Mouse (Mus musculus): ENCODE results near the gene Rab44. TPM values are rescaled to one million over a fixed set of nuclear protein-coding genes. Genes with fewer than 3 reads are reported as not detected.
"Not testable (repeated sequence)": the region's sequence is repeated elsewhere in the genome, so short reads cannot be mapped to it uniquely, and the experiment has no call there.

The Rab44 gene
- polyA plus RNA-seq, 1 experiment from 2014 or later = 0.04 TPM

GRCm38 (mm10) chr17:29096851-29097561, 16.9 kb upstream of the Rab44 start:
- ATAC-seq (no peak), DNase-seq (ENCODE audit: low read depth, low spot score) (no peak)
- H3K27me3 ChIP-seq = no peaks in the 10 kb centered on the region
- no peak for TF ChIP-seq CTCF (IDR thresholded peaks at IDR 0.05)
- CTCF ChIA-PET = interaction anchor here (0.9 to 5.9 kb wide), 8 partner anchors 19 to 150 kb away, joined by 3 to 68 read pairs (median 5); no protein-coding TSS in a partner anchor
- POLR2A ChIA-PET = interaction anchor here (1.3 to 3.9 kb wide), 2 partner anchors 52 to 65 kb away, joined by 3 to 18 read pairs; partner anchors contain the start of gene Srsf3
- in situ Hi-C loops (cut with MboI; ENCODE audit: low pct_unique_long_range_greater_than_20kb) = loop anchor here (5.0 kb wide), 1 partner anchor 75 kb away; no protein-coding TSS in a partner anchor

DNA sequence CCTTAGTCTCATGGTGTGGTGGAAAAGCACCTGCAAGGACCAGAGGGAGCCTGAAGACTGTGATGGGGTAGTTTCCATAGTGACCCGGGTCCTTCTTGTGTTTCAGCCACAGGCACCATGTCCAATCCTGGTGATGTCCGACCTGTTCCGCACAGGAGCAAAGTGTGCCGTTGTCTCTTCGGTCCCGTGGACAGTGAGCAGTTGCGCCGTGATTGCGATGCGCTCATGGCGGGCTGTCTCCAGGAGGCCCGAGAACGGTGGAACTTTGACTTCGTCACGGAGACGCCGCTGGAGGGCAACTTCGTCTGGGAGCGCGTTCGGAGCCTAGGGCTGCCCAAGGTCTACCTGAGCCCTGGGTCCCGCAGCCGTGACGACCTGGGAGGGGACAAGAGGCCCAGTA, 15.7 kb upstream of the Rab44 start:
- no peak for TF ChIP-seq CTCF (IDR thresholded peaks at IDR 0.05)
- ChIA-PET POLR2A (no interaction called here), CTCF (no interaction called here)
- DNase-seq (ENCODE audit: low read depth, low spot score) (no peak), ATAC-seq (no peak)
- no peaks in the 10 kb centered on the region for H3K27me3 ChIP-seq
- in situ Hi-C loops (cut with MboI; ENCODE audit: low pct_unique_long_range_greater_than_20kb) = loop anchor here (5.0 kb wide), 1 partner anchor 74 kb away; no protein-coding TSS in a partner anchor

DNA sequence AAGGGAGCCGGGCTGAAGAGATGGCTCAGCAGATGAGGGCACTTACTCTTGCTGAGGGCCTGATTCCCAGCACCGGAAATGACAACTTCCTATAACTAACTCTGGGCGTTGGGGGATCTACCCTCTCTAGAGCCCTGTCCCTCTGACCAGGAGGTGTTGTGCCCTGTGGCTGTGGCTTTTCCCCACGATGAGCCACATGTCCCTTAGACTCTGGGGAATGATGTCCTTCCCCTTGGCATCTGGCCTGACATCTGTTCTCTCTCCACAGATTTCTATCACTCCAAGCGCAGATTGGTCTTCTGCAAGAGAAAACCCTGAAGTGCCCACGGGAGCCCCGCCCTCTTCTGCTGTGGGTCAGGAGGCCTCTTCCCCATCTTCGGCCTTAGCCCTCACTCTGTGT, 14.9 kb upstream of the Rab44 start:
- ATAC-seq (no peak), DNase-seq (ENCODE audit: low read depth, low spot score) (no peak)
- in situ Hi-C loops (cut with MboI; ENCODE audit: low pct_unique_long_range_greater_than_20kb) = loop anchor here (5.0 kb wide), 1 partner anchor 73 kb away; no protein-coding TSS in a partner anchor
- no peaks in the 10 kb centered on the region for H3K27me3 ChIP-seq
- ChIA-PET CTCF (no interaction called here), POLR2A (no interaction called here)
- TF ChIP-seq CTCF (IDR thresholded peaks at IDR 0.05) = no peak

- ATAC-seq (no peak), DNase-seq (ENCODE audit: low read depth, low spot score) (no peak)
- in situ Hi-C loops (cut with MboI; ENCODE audit: low pct_unique_long_range_greater_than_20kb) = no loop called here
- no peak for TF ChIP-seq CTCF (IDR thresholded peaks at IDR 0.05)
- no peaks in the 10 kb centered on the region for H3K27me3 ChIP-seq
- POLR2A ChIA-PET = no interaction called here
- CTCF ChIA-PET = interaction anchor here (1.0 kb wide), 1 partner anchor 18 kb away, joined by 4 read pairs; no protein-coding TSS in a partner anchor
Observed at GRCm38 (mm10) chr17:29100627-29101026, 13.3 kb upstream of the Rab44 start.

- ATAC-seq; CTCF ChIA-PET; in situ Hi-C loops (cut with MboI; ENCODE audit: low pct_unique_long_range_greater_than_20kb); DNase-seq (ENCODE audit: low read depth, low spot score); H3K27me3 ChIP-seq; POLR2A ChIA-PET: not testable (repeated sequence)
Observed at GRCm38 (mm10) chr17:29110356-29110755, 3.6 kb upstream of the Rab44 start.

DNA sequence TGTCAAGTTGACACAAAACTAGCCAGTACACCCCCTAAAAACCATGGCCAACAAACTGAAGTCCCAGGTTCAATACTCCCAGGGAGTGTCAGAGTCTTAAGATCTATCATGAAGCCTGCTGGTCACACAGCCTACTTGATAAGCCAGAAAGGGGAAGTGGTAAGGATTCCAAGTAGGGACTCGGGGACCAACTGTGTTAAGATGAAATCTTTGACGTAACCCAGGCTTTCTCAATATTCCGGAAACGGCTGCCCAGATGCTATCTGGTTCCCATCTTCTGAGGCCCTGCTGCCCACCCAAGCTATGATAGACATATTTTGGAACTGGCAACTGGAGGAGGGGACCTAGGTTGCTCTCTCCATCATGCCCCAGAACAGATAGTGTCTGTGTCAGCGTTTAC, 2.6 kb upstream of the Rab44 start:
- ChIA-PET CTCF (interaction anchor here (1.7 kb wide), 1 partner anchor 135 kb away, joined by 4 read pairs; no protein-coding TSS in a partner anchor), POLR2A (no interaction called here)
- DNase-seq (ENCODE audit: low read depth, low spot score) (no peak), ATAC-seq (no peak)
- no peak for TF ChIP-seq CTCF (IDR thresholded peaks at IDR 0.05)
- in situ Hi-C loops (cut with MboI; ENCODE audit: low pct_unique_long_range_greater_than_20kb) = no loop called here
- H3K27me3 ChIP-seq = no peaks in the 10 kb centered on the region

- POLR2A ChIA-PET = interaction anchor here (0.7 to 0.8 kb wide), 2 partner anchors 22 to 39 kb away, joined by 3 to 6 read pairs; no protein-coding TSS in a partner anchor
- ATAC-seq (no peak), DNase-seq (ENCODE audit: low read depth, low spot score) (no peak)
- TF ChIP-seq CTCF (IDR thresholded peaks at IDR 0.05) = no peak
- H3K27me3 ChIP-seq = no peaks in the 10 kb centered on the region
- CTCF ChIA-PET = interaction anchor here (2.1 kb wide), 1 partner anchor 20 kb away, joined by 7 read pairs; no protein-coding TSS in a partner anchor
- in situ Hi-C loops (cut with MboI; ENCODE audit: low pct_unique_long_range_greater_than_20kb) = no loop called here
Observed at GRCm38 (mm10) chr17:29116023-29116422, 2.1 kb downstream of the Rab44 start.

DNA sequence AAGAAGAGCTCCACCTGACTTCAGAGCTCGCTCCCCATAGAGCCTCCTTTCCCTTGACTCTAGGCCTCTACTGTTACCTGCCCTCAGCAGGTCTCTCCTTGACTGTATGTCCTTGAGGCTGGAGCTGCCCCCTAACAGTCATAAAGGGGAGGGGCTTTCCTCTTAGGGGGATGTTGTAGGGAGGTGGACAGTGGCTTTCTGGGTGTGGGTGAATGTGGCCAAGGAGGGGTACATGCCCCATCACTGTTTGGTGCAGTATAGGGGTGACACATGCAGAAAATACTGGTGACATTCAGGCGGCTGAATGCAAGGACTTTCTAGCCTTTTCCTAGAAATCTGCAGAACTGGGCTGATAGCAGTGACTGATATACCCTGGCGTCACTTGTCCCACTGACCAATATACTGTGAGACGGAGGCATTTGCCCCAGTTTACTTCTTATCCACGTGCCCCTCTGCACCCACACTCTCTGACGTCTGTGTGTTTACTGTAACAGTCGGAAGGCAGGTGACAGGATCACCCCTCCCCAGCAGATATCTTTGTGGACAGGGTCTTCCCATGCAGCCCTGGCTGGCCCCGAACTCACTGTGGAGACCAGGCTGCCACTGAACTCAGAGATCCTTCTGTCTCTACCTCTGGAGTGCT, 3.2 kb downstream of the Rab44 start:
- CTCF ChIA-PET = interaction anchor here (2.1 kb wide), 1 partner anchor 21 kb away, joined by 7 read pairs; no protein-coding TSS in a partner anchor
- POLR2A ChIA-PET = no interaction called here
- no peak for TF ChIP-seq CTCF (IDR thresholded peaks at IDR 0.05)
- in situ Hi-C loops (cut with MboI; ENCODE audit: low pct_unique_long_range_greater_than_20kb) = no loop called here
- no peak for DNase-seq (ENCODE audit: low read depth, low spot score)
- no peaks in the 10 kb centered on the region for H3K27me3 ChIP-seq
- ATAC-seq = no peak

- no peak for TF ChIP-seq CTCF (IDR thresholded peaks at IDR 0.05)
- DNase-seq (ENCODE audit: low read depth, low spot score) (no peak), ATAC-seq (no peak)
- POLR2A ChIA-PET = no interaction called here
- CTCF ChIA-PET = interaction anchor here (1.5 to 1.7 kb wide), 2 partner anchors 23 to 53 kb away, joined by 6 read pairs; no protein-coding TSS in a partner anchor
- H3K27me3 ChIP-seq = no peaks in the 10 kb centered on the region
- in situ Hi-C loops (cut with MboI; ENCODE audit: low pct_unique_long_range_greater_than_20kb) = no loop called here
Observed at GRCm38 (mm10) chr17:29118057-29118456, 4.1 kb downstream of the Rab44 start.

DNA sequence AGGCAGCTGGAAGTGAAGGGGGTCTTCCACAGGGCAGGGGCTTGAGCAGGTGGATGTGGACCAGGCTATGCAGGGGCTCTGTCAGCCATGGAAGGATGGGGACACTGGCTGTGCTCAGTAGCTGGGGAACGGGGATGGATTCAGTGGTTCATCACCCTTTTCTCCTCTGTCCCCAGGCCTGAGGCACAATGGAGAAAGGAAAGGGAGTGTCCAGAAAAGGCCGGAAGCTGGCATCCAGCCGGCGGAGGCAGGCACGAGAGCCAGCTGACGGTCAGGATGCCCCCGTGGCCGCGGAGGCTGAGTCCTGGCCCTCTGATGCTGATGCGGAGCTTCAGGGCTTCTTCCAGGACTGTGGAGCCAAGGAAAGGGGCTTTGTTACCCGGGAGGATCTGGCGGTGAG, 6.7 kb downstream of the Rab44 start:
- POLR2A ChIA-PET = no interaction called here
- CTCF ChIA-PET = interaction anchor here (0.7 kb wide), 1 partner anchor 25 kb away, joined by 3 read pairs; no protein-coding TSS in a partner anchor
- DNase-seq (ENCODE audit: low read depth, low spot score) = no peak
- TF ChIP-seq CTCF (IDR thresholded peaks at IDR 0.05) = no peak
- in situ Hi-C loops (cut with MboI; ENCODE audit: low pct_unique_long_range_greater_than_20kb) = no loop called here
- H3K27me3 ChIP-seq = no peaks in the 10 kb centered on the region
- ATAC-seq = no peak

DNA sequence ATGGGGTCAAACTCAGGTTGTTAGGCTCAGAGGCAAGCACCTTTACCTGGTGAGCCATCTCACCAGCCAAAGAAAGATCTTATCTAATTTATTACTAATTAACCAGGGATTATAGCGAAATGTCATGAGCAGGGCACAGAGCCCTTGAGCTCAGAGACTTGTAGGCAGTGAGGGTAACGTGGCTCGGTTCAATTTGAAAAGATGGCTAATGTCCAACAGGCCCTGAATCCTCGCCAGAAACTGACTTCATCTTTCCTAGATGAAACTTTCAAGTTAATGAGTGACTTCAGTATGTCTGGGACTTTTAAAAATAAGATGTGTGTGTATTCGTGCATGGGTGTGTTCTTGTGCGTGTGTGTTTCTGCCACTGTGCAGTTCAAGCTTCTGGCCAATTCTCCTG, 8.9 kb downstream of the Rab44 start:
- no peak for ATAC-seq

More for the DNA sequence above, 8.9 kb downstream of the Rab44 start:
- CTCF ChIA-PET = interaction anchor here (0.8 to 1.3 kb wide), 3 partner anchors 29 to 124 kb away, joined by 3 to 5 read pairs (median 4); no protein-coding TSS in a partner anchor
- no peaks in the 10 kb centered on the region for H3K27me3 ChIP-seq
- TF ChIP-seq CTCF (IDR thresholded peaks at IDR 0.05) = no peak
- in situ Hi-C loops (cut with MboI; ENCODE audit: low pct_unique_long_range_greater_than_20kb) = no loop called here
- POLR2A ChIA-PET = no interaction called here
- peak; percentile 94 for DNase-seq (ENCODE audit: low read depth, low spot score)

All from Patski (cell line).